Mouse (Mus musculus): ENCODE results near the gene Rilp. TPM values are rescaled to one million over a fixed set of nuclear protein-coding genes. Genes with fewer than 3 reads are reported as not detected.
"Not testable (repeated sequence)": the region's sequence is repeated elsewhere in the genome, so short reads cannot be mapped to it uniquely, and the experiment has no call there.

Rilp gene
- polyA plus RNA-seq, 1 experiment from 2014 or later = 1.4 TPM

GRCm38 (mm10) chr11:75544713-75545112, 34.8 kb downstream of the Rilp start:
- Histone ChIP-seq H3K36me3 (no peaks in the 10 kb centered on the region), H3K9ac (no peak overlapping the region), H3K4me3 (replicated peaks) (no peak overlapping the region), H3K4me2 (no peak overlapping the region), H3K27ac (no peak overlapping the region), H3K4me1 (replicated peaks) (peaks cover 65% of the 10 kb centered on the region), H3K27me3 (no peaks in the 10 kb centered on the region), H3K9me3 (replicated peaks) (no peaks in the 10 kb centered on the region)
- no peak for DNase-seq
- 81% methylated on average over 9 of the region's 9 CpGs for WGBS (ENCODE audit: insufficient replicate concordance)
- no peak for ATAC-seq (ENCODE audit: low read depth)

GRCm38 (mm10) chr11:75546057-75546456, 36.2 kb downstream of the Rilp start:
- Histone ChIP-seq H3K9ac (peak overlapping the region; percentile 41; the same call in 1 of the 2 replicates), H3K36me3 (no peaks in the 10 kb centered on the region), H3K27me3 (no peaks in the 10 kb centered on the region), H3K4me1 (replicated peaks) (peaks cover 63% of the 10 kb centered on the region), H3K9me3 (replicated peaks) (no peaks in the 10 kb centered on the region), H3K27ac (peak overlapping the region; percentile 25; the same call in 1 of the 2 replicates), H3K4me2 (peak overlapping the region; percentile 57), H3K4me3 (replicated peaks) (peak overlapping the region; percentile 20)
- WGBS (ENCODE audit: insufficient replicate concordance) = 29% methylated on average over 4 of the region's 4 CpGs
- ATAC-seq (ENCODE audit: low read depth) = peak; percentile 81
- peak; percentile 29 for DNase-seq

DNA sequence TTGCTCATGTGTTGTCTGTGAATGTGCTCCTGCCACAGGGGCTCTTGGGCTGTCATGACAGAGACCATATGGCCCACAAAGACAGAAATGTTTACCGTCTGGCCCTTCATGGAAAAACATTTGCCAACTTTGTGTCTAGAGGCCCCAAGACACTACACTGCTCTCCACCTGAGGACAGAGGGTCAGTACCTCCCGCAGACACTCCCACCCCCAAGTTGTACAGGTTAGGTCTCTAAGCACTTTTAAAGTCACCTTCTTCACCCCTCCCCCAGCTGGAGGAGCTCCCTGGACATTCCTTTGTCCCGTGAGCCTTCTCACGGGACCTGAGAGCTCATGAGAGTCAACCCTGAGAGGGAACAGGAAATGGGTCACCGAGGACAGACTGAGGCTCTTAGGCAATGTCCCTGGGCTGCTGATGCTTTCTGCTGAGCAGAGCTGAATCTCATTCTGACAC, 39.8 kb downstream of the Rilp start:
- Histone ChIP-seq H3K27ac (no peak overlapping the region), H3K9me3 (replicated peaks) (no peaks in the 10 kb centered on the region), H3K9ac (no peak overlapping the region), H3K36me3 (no peaks in the 10 kb centered on the region), H3K4me1 (replicated peaks) (peaks cover 49% of the 10 kb centered on the region), H3K4me2 (no peak overlapping the region), H3K27me3 (no peaks in the 10 kb centered on the region), H3K4me3 (replicated peaks) (no peak overlapping the region)
- ATAC-seq (ENCODE audit: low read depth) (0 out of 2 replicates have a peak, but pooled peaks have one; percentile 11), DNase-seq (no peak)
- 63% methylated on average over 5 of the region's 5 CpGs for WGBS (ENCODE audit: insufficient replicate concordance)

GRCm38 (mm10) chr11:75550200-75550946, 40.5 kb downstream of the Rilp start:
- Histone ChIP-seq H3K36me3 (no peaks in the 10 kb centered on the region), H3K27ac (no peak overlapping the region), H3K9ac (no peak overlapping the region), H3K4me3 (replicated peaks) (no peak overlapping the region), H3K27me3 (no peaks in the 10 kb centered on the region), H3K4me2 (no peak overlapping the region), H3K4me1 (replicated peaks) (peaks cover 42% of the 10 kb centered on the region), H3K9me3 (replicated peaks) (no peaks in the 10 kb centered on the region)
- WGBS (ENCODE audit: insufficient replicate concordance) = 75% methylated on average over 12 of the region's 12 CpGs
- ATAC-seq (ENCODE audit: low read depth) = 0 out of 2 replicates have a peak, but pooled peaks have one; percentile 30
- no peak for DNase-seq

DNA sequence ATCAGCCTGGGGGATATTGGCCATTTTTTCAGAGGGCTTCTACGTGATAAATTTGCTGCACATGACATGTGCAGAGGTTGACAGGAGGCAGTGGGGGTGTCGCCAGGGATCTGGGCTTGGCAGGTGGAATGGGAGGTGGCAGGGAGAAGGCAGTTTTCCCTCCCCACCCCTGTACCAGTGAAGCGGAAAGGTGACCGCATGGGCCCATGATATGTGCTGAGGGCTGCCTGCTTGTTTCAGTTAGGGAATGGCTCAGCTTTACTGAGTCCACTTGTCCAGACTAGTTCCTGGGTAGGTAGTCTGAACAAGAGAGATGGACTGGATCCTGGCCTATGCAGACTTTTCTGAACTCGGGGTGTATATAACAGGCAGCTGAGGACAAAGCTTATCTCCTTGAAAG, 41.4 kb downstream of the Rilp start:
- Histone ChIP-seq H3K27me3 (no peaks in the 10 kb centered on the region), H3K9me3 (replicated peaks) (no peaks in the 10 kb centered on the region), H3K4me3 (replicated peaks) (no peak overlapping the region), H3K9ac (no peak overlapping the region), H3K27ac (no peak overlapping the region), H3K36me3 (no peaks in the 10 kb centered on the region), H3K4me1 (replicated peaks) (peaks cover 32% of the 10 kb centered on the region), H3K4me2 (no peak overlapping the region)
- WGBS (ENCODE audit: insufficient replicate concordance) = 78% methylated on average over 5 of the region's 5 CpGs
- ATAC-seq (ENCODE audit: low read depth) (no peak), DNase-seq (no peak)

DNA sequence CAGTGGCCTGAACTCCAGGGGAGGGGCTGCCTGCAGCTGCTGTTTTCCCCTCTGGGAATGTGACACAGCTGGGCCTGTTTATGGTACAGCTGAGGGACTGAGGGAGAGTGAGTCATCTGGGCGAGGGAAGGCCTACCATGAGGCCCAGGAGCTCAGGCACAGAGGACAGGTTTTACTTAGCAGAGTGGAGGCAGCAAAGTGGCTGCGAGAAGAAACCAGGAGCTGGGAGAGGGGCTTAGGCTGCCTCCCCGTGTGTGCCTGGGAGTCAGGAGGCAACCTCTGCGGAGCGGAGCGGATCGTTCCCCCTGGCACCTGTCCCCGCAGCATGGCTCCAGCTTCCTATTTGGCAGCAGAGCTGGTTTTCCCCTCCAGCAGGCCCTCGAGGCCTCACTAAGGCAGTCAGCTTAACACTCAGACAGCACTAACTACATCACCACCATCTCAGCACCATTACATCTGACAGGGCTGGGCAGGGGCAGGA, 42.1 kb downstream of the Rilp start:
- Histone ChIP-seq H3K9ac (no peak overlapping the region), H3K27me3 (no peaks in the 10 kb centered on the region), H3K4me1 (replicated peaks) (peaks cover 25% of the 10 kb centered on the region), H3K36me3 (no peaks in the 10 kb centered on the region), H3K9me3 (replicated peaks) (no peaks in the 10 kb centered on the region), H3K4me3 (replicated peaks) (no peak overlapping the region), H3K27ac (no peak overlapping the region), H3K4me2 (no peak overlapping the region)
- ATAC-seq (ENCODE audit: low read depth) = no peak
- 82% methylated on average over 9 of the region's 9 CpGs for WGBS (ENCODE audit: insufficient replicate concordance)
- DNase-seq = no peak

DNA sequence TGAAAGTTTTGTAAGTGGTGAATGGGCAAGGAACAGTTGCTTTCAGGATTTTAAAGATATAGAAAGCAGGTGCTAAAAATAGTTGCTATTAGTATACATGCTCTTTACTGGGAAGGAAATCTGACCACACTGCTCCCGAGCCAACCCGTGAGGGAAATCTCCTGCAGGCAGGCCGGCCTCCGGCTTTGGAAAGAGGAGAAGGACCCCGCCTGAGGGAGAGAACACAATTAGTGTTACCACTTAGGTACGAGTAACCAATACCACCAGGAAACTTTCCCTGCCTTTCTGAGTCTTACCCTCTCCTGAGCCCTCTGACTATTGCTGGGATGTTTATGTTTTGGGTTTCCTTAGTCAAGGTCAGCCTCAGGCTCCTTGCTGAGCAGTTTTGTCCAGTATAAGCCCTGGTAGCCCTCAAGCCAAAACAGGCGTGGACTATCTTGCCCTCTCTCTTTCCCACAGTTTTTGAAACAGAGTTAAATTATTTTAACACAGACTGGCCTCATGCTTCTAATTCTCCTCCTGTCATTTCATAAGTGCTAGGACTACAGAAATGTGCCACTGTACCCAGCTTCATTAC, 43.1 kb downstream of the Rilp start:
- DNase-seq (no peak), ATAC-seq (ENCODE audit: low read depth) (no peak)
- no peak overlapping the region for H3K9ac ChIP-seq
- WGBS (ENCODE audit: insufficient replicate concordance) = 69% methylated on average over 7 of the region's 7 CpGs
- H3K36me3 ChIP-seq = no peaks in the 10 kb centered on the region
- H3K27ac ChIP-seq = no peak overlapping the region
- H3K27me3 ChIP-seq = no peaks in the 10 kb centered on the region
- H3K4me2 ChIP-seq = no peak overlapping the region
- H3K4me3 ChIP-seq (replicated peaks) = no peak overlapping the region
- peaks cover 20% of the 10 kb centered on the region for H3K4me1 ChIP-seq (replicated peaks)
- H3K9me3 ChIP-seq (replicated peaks) = peaks cover under 1% of the 10 kb centered on the region; the same call in 1 of the 2 replicates

DNA sequence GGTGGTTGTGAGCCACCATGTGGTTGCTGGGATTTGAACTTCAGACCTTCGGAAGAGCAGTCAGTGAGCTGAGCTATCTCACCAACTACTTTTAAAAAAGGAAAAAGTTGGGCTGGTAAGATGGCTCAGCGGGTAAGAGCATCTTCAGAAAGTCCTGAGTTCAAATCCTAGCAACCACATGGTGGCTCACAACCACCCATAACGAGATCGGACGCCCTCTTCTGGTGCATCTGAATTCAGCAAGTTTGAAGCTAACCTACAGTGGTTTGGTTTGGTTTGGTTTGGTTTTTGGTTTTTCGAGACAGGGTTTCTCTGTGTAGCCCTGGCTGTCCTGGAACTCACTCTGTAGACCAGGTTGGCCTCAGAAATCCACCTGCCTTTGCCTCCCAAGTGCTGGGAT, 46.1 kb downstream of the Rilp start:
- DNase-seq; H3K9me3 ChIP-seq (replicated peaks); H3K4me1 ChIP-seq (replicated peaks); H3K27ac ChIP-seq; H3K4me2 ChIP-seq; H3K9ac ChIP-seq; H3K4me3 ChIP-seq (replicated peaks); ATAC-seq (ENCODE audit: low read depth); H3K27me3 ChIP-seq; H3K36me3 ChIP-seq: not testable (repeated sequence)
- WGBS (ENCODE audit: insufficient replicate concordance) = 84% methylated on average over 6 of the region's 6 CpGs

- Histone ChIP-seq H3K4me3 (replicated peaks) (no peak overlapping the region), H3K4me2 (no peak overlapping the region), H3K9me3 (replicated peaks) (peaks cover 3% of the 10 kb centered on the region; the same call in 1 of the 2 replicates), H3K9ac (no peak overlapping the region), H3K36me3 (peaks cover 3% of the 10 kb centered on the region; the same call in 1 of the 2 replicates), H3K27ac (no peak overlapping the region), H3K4me1 (replicated peaks) (0 out of 2 replicates have a peak, but pooled peaks cover 7% of the 10 kb centered on the region), H3K27me3 (no peaks in the 10 kb centered on the region)
- DNase-seq (no peak), ATAC-seq (ENCODE audit: low read depth) (no peak)
- 87% methylated on average over 6 of the region's 6 CpGs for WGBS (ENCODE audit: insufficient replicate concordance)
Observed at GRCm38 (mm10) chr11:75557142-75557541, 47.2 kb downstream of the Rilp start.

- ATAC-seq (ENCODE audit: low read depth) (no peak), DNase-seq (no peak)
- WGBS (ENCODE audit: insufficient replicate concordance) = 75% methylated on average over 1 of the region's 1 CpGs
- Histone ChIP-seq H3K4me2 (no peak overlapping the region), H3K4me1 (replicated peaks) (0 out of 2 replicates have a peak, but pooled peaks cover 10% of the 10 kb centered on the region), H3K36me3 (peaks cover 3% of the 10 kb centered on the region; the same call in 1 of the 2 replicates), H3K27ac (no peak overlapping the region), H3K27me3 (no peaks in the 10 kb centered on the region), H3K9me3 (replicated peaks) (peaks cover 3% of the 10 kb centered on the region; the same call in 1 of the 2 replicates), H3K9ac (no peak overlapping the region), H3K4me3 (replicated peaks) (no peak overlapping the region)
Observed at GRCm38 (mm10) chr11:75558101-75558500, 48.2 kb downstream of the Rilp start.

GRCm38 (mm10) chr11:75559870-75560504, 50.1 kb downstream of the Rilp start:
- Histone ChIP-seq H3K36me3 (peaks cover 3% of the 10 kb centered on the region; the same call in 1 of the 2 replicates), H3K27ac (no peak overlapping the region), H3K4me1 (replicated peaks) (peaks cover 26% of the 10 kb centered on the region), H3K9me3 (replicated peaks) (peaks cover 3% of the 10 kb centered on the region; the same call in 1 of the 2 replicates), H3K27me3 (no peaks in the 10 kb centered on the region), H3K4me2 (no peak overlapping the region), H3K9ac (no peak overlapping the region), H3K4me3 (replicated peaks) (no peak overlapping the region)
- 67% methylated on average over 8 of the region's 8 CpGs for WGBS (ENCODE audit: insufficient replicate concordance)
- no peak for ATAC-seq (ENCODE audit: low read depth)
- DNase-seq = no peak
